Mouse (Mus musculus): ENCODE measurements around the gene Gtpbp2. TPM values are rescaled to one million over a fixed set of nuclear protein-coding genes. Genes with fewer than 3 reads are reported as not detected.

Gtpbp2 gene
- polyA plus RNA-seq (2015; fragmentation: Nextera tagmentation; extraction: Ambion mirVana), result 44.9 and 47.2 TPM in 2 replicates

DNA sequence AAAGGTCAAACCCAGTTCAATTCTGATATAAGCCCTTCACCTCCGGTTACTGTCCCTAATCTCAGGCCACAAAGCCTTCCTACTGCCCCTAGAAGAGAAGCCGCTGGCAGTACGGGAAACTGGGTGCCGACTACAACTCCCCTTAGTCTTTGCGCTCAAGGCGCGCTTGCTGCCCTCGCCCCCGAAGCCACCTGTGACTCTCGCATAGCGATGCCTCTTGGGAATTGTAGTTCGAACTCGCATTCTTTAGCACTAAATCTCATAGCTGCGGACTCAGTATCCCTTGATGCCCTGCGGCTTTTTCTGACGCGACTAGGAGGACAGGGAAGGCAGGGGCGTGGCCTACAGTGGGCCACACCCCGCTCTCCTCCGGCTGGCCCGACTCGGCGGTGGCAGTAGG is at the start of gene Gtpbp2:
TSS of gene Gtpbp2 (plus strand) at position 347 of the 400 bp plus-strand sequence.
- H3K9me3 ChIP-seq, result no peaks in the 10 kb centered on the region
- H3K4me2 ChIP-seq, result peak within 1 kb of the TSS; percentile 78
- WGBS, result under 1% methylated on average over 23 of the region's 23 CpGs
- peak within 1 kb of the TSS; percentile 78 for H3K4me3 ChIP-seq
- ATAC-seq (ENCODE audit: low FRiP score), result peak; percentile 96
- H3K27ac ChIP-seq, result peak within 1 kb of the TSS; percentile 83
- H3K4me1 ChIP-seq (replicated peaks), result peaks cover 27% of the 10 kb centered on the region
- H3K27me3 ChIP-seq, result no peaks in the 10 kb centered on the region
- H3K36me3 ChIP-seq, result peaks cover 25% of the 10 kb centered on the region
- H3K9ac ChIP-seq, result peak within 1 kb of the TSS; percentile 92

DNA sequence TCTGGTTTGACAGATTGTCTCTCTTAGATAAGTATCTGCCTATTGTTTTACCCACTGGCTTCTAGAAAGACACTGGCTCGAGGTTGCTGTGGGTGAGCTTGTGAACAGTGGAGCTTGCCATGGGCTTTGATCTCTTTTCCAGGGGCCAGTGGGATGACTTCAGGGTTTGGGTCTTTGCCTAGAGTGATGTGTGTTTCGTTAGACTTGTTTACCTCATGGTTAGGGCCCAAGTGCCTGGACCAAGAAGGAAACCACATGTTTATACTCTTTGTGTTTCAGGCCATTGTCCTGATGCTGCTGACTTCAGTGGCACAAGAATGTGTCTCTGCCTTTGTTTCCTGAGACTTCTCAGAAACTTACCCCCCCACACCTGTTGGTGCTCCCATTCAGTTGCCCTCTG is 45.3 kb upstream of the Gtpbp2 start:
- Histone ChIP-seq H3K4me3 (no peak overlapping the region), H3K27me3 (no peaks in the 10 kb centered on the region), H3K9ac (peak overlapping the region; percentile 31; the same call in 1 of the 2 replicates), H3K27ac (no peak overlapping the region), H3K4me2 (no peak overlapping the region), H3K9me3 (no peaks in the 10 kb centered on the region), H3K36me3 (peaks cover 48% of the 10 kb centered on the region), H3K4me1 (replicated peaks) (peaks cover 30% of the 10 kb centered on the region)
- WGBS, result 61% methylated on average over 2 of the region's 2 CpGs
- ATAC-seq (ENCODE audit: low FRiP score), result no peak

DNA sequence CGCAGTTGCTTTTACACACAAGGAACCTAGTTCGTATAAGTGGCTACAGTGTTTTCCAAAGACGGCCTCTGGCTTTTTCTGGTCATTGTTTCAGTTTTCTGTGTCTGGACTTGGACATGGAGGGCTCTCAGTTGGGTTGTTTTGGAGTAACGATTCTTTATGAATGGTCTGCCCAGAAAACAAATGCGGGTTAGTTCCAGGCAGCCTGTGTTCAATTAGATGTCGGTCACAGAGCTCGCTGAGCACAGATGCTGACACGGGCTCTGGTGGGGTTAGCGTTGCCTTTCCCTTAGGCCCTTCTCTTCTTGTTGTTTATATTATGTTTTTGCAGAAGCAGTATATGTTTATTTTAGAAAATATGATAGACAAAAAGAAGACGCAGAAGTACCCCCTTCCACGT is 44.7 kb upstream of the Gtpbp2 start:
- Histone ChIP-seq H3K9ac (no peak overlapping the region), H3K4me3 (no peak overlapping the region), H3K4me1 (replicated peaks) (peaks cover 30% of the 10 kb centered on the region), H3K9me3 (no peaks in the 10 kb centered on the region), H3K36me3 (peaks cover 49% of the 10 kb centered on the region), H3K27me3 (no peaks in the 10 kb centered on the region), H3K27ac (no peak overlapping the region), H3K4me2 (no peak overlapping the region)
- WGBS, result 89% methylated on average over 11 of the region's 11 CpGs
- ATAC-seq (ENCODE audit: low FRiP score), result no peak

DNA sequence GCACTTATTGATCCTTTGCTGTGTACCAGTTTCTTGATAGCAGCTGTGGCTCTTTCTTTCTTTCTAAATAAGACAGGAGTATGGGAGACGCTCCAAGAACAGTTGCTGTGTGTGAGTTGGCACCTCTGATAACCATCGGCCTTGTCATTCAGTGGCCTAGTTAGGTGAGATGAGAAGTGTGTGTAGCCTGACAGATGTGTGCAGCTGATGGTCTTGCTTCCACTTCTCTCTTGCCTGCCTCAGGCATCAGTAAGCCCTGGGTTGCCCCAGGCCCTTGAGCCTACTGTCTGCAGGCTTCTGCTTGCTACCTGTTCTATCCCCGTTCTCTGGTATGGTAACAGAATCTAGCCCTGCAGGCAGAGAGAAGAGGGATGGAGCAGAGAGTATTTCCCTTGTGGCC is 44.0 kb upstream of the Gtpbp2 start:
- Histone ChIP-seq H3K36me3 (peaks cover 51% of the 10 kb centered on the region), H3K4me2 (no peak overlapping the region), H3K4me1 (replicated peaks) (peaks cover 24% of the 10 kb centered on the region), H3K9me3 (no peaks in the 10 kb centered on the region), H3K9ac (no peak overlapping the region), H3K27ac (no peak overlapping the region), H3K27me3 (no peaks in the 10 kb centered on the region), H3K4me3 (no peak overlapping the region)
- no peak for ATAC-seq (ENCODE audit: low FRiP score)
- WGBS, result 92% methylated on average over 3 of the region's 3 CpGs

DNA sequence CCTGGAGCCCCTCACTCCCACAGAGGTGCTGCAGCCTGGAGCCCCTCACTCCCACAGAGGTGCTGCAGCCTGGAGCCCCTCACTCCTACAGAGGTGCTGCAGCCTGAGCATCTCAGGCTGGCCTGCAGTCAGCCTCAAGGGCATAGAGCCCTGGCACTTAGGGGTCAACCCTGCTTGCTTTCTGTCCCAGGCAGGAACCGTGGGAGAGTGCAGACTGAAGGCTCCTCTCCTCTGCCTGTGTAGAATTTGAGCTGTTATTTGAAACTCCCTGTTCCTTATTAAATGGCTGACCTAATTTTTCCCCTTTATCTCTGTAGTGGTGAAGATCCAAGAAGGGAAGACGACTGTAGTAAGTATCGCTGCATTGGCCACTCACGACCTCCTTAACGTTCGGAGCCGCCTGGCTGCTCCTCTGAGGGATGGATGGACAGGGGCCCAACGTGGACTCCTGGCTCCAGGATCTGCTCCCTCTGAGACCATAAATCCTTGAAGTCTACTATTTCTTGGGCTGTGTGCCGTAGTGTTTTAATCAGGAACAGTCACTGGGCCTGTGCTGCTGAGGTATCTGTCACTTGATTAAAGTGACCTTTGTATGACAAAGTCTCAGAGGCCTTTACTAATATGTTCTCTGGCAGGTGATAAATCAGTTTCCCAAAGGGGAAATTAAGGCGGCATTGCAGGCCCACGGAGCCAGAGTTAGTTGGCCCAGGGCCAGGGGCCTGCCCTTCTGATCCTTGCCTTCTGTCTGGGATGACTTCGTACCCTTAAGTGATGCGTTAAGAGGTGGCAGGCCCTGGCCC is 43.0 kb upstream of the Gtpbp2 start:
- Histone ChIP-seq H3K27ac (peak overlapping the region; percentile 30; the same call in 1 of the 2 replicates), H3K4me3 (no peak overlapping the region), H3K9me3 (no peaks in the 10 kb centered on the region), H3K9ac (no peak overlapping the region), H3K36me3 (peaks cover 61% of the 10 kb centered on the region), H3K4me1 (replicated peaks) (peaks cover 17% of the 10 kb centered on the region; the same call in 1 of the 2 replicates), H3K27me3 (no peaks in the 10 kb centered on the region), H3K4me2 (no peak overlapping the region)
- WGBS, result 76% methylated on average over 13 of the region's 13 CpGs
- ATAC-seq (ENCODE audit: low FRiP score), result no peak

DNA sequence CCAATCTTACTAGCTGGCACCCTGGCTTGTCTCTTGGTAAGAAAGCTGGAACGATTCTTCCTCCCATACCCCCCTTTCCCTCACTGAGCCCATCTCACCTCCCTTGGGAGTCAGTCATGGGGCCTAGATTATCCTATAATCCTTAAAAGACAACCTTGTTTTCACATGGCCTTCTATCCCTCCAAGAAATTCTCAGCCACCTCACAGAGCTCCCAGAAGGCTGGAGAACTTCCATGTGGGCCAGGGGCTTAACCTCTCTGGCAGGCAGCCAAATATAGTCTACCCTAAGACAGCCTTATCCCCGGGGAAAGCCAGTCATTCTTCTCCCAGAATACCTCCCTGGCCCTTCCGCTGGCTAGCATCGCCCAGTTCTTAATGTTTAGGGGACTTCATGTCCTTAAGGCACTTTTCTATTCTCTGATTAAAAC is 42.4 kb upstream of the Gtpbp2 start:
- H3K4me2 ChIP-seq, result no peak overlapping the region
- peaks cover 67% of the 10 kb centered on the region for H3K36me3 ChIP-seq
- H3K9me3 ChIP-seq, result no peaks in the 10 kb centered on the region
- no peak overlapping the region for H3K9ac ChIP-seq
- no peak overlapping the region for H3K4me3 ChIP-seq
- ATAC-seq (ENCODE audit: low FRiP score), result no peak
- no peaks in the 10 kb centered on the region for H3K27me3 ChIP-seq
- H3K4me1 ChIP-seq (replicated peaks), result peaks cover 17% of the 10 kb centered on the region; the same call in 1 of the 2 replicates
- no peak overlapping the region for H3K27ac ChIP-seq
- WGBS, result 75% methylated on average over 4 of the region's 4 CpGs

DNA sequence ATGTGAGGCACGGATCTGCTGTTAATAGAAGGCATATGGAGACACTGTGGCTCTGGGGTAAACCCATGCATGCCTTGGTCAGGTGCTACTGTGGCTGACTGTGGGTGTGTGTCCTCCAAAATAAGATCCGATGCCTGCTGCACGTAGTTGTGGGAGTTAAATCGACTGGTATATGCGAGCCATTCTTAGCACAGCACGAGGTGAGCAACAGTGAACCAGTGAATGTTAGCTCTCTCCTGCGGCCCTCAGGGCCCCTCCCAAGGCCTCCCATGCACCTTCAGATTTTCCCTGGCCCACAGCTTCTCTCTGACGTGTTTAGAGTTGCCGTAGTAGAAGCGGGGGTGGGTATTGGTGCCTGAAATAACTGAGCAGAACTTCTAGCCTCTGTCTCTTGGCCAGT is 41.2 kb upstream of the Gtpbp2 start:
- peaks cover 77% of the 10 kb centered on the region for H3K36me3 ChIP-seq
- H3K9ac ChIP-seq, result no peak overlapping the region
- peaks cover 17% of the 10 kb centered on the region; the same call in 1 of the 2 replicates for H3K4me1 ChIP-seq (replicated peaks)
- ATAC-seq (ENCODE audit: low FRiP score), result no peak
- no peak overlapping the region for H3K4me3 ChIP-seq
- WGBS, result 91% methylated on average over 10 of the region's 10 CpGs
- no peak overlapping the region for H3K27ac ChIP-seq
- H3K9me3 ChIP-seq, result no peaks in the 10 kb centered on the region
- H3K27me3 ChIP-seq, result no peaks in the 10 kb centered on the region
- H3K4me2 ChIP-seq, result no peak overlapping the region

DNA sequence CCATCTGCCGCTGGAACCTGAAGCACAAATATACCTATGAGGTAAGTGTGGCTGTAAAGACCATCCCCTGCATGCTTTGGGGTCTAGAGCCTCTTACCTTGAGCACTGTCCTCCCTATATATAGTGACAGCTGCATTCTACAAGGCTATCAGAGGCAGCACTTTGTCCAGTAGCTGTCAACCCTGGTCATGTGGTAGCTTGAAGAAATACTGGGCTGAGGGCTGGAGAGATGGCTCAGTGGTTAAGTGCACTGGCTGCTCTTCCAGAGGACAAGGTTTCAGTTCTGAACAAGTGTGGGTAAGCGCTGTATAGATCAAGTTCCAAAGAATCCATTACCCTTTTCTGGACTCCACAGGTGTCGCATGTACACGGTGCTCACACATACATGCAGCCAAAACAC is 38.0 kb upstream of the Gtpbp2 start:
- no peak overlapping the region for H3K27ac ChIP-seq
- H3K36me3 ChIP-seq, result peaks cover 89% of the 10 kb centered on the region
- H3K4me3 ChIP-seq, result no peak overlapping the region
- 97% methylated on average over 4 of the region's 4 CpGs for WGBS
- no peaks in the 10 kb centered on the region for H3K9me3 ChIP-seq
- no peaks in the 10 kb centered on the region for H3K27me3 ChIP-seq
- ATAC-seq (ENCODE audit: low FRiP score), result no peak
- no peak overlapping the region for H3K9ac ChIP-seq
- no peak overlapping the region for H3K4me2 ChIP-seq
- H3K4me1 ChIP-seq (replicated peaks), result peaks cover 5% of the 10 kb centered on the region; the same call in 1 of the 2 replicates

DNA sequence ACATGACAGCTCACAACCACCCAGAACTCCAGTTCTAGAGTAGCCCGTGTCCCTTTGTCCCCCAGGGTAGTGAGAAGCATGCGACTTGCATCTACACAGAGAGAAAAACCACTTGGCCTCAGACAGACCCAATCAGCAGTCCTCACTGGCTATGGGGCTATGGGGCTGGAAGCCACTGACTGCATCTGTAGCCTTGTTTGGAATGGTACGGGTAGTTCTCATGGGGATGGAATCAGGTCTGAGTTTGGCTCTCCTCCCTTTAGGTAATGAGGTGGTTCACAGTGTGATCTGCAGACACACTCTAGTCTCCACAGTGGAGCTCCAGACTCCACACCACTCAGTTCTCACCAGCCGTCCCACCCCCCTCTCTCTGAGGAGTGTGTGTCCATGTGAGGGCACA is 37.5 kb upstream of the Gtpbp2 start:
- no peak for ATAC-seq (ENCODE audit: low FRiP score)
- Histone ChIP-seq H3K4me1 (replicated peaks) (peaks cover 3% of the 10 kb centered on the region; the same call in 1 of the 2 replicates), H3K9ac (no peak overlapping the region), H3K27ac (no peak overlapping the region), H3K4me3 (no peak overlapping the region), H3K27me3 (no peaks in the 10 kb centered on the region), H3K36me3 (peaks cover 89% of the 10 kb centered on the region), H3K4me2 (no peak overlapping the region), H3K9me3 (no peaks in the 10 kb centered on the region)
- 89% methylated on average over 4 of the region's 4 CpGs for WGBS

DNA sequence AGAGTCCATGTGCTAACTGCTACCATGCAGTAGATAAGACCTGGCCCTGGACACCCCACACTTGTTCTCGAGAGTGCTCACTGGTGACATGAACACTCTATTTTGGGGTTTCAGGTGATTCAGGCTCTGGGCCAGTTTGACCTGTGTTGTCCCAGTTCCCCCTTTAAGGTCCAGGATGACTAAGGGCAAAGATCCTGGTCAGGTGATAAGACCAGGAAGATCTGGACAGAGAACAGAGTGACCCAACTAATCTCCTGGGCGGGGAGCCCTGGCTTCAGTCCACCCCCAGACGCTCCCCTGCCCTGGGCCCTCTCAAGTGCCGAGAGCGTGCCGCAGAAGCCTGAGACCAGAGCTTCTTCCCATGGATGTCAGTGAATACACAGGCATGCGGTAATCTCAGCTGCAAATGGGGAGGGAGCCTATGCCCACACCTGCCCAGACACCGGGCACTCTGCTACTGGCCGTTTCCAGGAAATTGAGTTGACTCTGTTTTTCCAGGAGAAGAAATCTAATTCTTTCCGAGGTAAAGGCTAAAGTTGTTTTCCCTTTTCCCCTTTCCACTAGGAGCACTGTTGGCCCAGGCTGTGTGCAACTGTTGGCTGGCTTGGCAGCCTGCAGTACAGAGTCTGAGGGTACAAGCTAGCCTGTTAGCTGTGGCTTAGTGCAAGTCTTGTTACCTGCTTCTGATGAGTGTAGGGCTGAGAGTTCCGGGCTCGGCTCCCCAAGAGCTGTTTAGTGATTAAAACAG is 36.7 kb upstream of the Gtpbp2 start:
- 94% methylated on average over 12 of the region's 12 CpGs for WGBS
- Histone ChIP-seq H3K4me2 (no peak overlapping the region), H3K4me1 (replicated peaks) (no peaks in the 10 kb centered on the region), H3K9me3 (no peaks in the 10 kb centered on the region), H3K4me3 (no peak overlapping the region), H3K36me3 (peaks cover 89% of the 10 kb centered on the region), H3K27ac (no peak overlapping the region), H3K9ac (no peak overlapping the region), H3K27me3 (no peaks in the 10 kb centered on the region)
- ATAC-seq (ENCODE audit: low FRiP score), result no peak

DNA sequence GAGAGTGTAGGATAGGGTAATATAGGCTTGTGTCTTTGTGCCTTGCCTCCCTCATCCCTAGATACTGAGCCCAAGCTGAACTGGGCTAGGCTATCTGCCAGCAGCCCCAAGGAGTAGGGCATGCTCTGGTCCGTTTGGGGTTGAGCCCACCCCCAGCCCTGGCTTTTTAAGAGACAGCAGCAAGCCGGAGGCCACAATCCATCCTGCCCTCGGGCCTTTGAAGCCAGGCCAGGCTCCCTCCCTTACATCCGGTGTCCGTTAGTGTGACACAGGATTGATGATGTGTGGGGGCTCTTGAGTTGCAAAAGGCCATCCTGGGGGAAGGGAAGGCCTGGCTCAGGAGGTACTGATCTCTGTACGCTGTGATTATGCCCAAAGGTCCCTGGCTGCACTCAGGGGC is 34.2 kb upstream of the Gtpbp2 start:
- no peak for ATAC-seq (ENCODE audit: low FRiP score)
- no peak overlapping the region for H3K4me2 ChIP-seq
- peak overlapping the region; percentile 46 for H3K9ac ChIP-seq
- H3K36me3 ChIP-seq, result peaks cover 87% of the 10 kb centered on the region
- H3K27me3 ChIP-seq, result no peaks in the 10 kb centered on the region
- H3K4me3 ChIP-seq, result no peak overlapping the region
- no peaks in the 10 kb centered on the region for H3K9me3 ChIP-seq
- H3K27ac ChIP-seq, result no peak overlapping the region
- 76% methylated on average over 6 of the region's 6 CpGs for WGBS
- H3K4me1 ChIP-seq (replicated peaks), result no peaks in the 10 kb centered on the region

DNA sequence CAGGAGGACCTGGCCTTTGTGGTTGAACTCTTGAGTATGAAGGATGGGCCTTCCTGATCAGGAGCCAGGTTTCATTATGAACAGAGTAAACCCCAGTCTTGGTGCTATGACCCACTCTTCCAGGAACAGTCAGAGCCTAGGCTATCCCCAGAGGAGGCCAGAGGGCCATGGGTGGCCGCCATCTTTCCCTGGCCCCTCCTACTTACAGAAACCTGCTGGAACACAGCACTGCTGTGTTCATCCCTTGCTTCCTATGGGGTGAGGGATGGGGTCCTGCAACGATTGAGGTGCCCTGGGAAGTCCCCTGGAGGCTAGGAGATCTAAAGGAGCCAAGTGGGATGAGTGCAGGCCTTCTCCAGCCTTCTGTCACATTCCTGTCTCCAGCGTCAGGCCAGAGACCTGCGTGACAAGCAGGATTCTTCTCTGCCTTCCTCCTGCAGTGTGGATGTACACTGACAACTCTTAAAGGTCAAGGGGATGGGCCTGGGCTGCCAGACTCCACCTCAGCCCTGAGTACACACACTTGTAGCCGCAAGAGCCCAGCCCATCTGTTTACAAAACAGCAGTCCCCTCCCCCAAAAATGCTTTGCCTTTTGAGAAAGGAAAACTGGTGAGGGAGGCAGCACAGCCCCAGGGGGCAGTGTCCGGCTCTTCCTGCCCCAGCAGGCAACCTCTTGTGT is 32.9 kb upstream of the Gtpbp2 start:
- H3K4me1 ChIP-seq (replicated peaks), result no peaks in the 10 kb centered on the region
- no peak for ATAC-seq (ENCODE audit: low FRiP score)
- 79% methylated on average over 6 of the region's 6 CpGs for WGBS
- no peak overlapping the region for H3K4me3 ChIP-seq
- no peak overlapping the region for H3K4me2 ChIP-seq
- peak overlapping the region; percentile 35; the same call in 1 of the 2 replicates for H3K9ac ChIP-seq
- no peak overlapping the region for H3K27ac ChIP-seq
- H3K9me3 ChIP-seq, result no peaks in the 10 kb centered on the region
- H3K36me3 ChIP-seq, result peaks cover 74% of the 10 kb centered on the region
- H3K27me3 ChIP-seq, result no peaks in the 10 kb centered on the region

Data from hindbrain, embryonic 13.5 days (tissue).